19 mouse cellular contexts compared by ENCODE assay signal in genomic region chr1:72399720-72400401, GRCm38 (mm10).
DNase-seq lines count a peak whose midpoint lies in the region; ATAC-seq and TF ChIP-seq lines count a peak whose summit lies in the region.
"Had no signal": no experiment of that assay in that cellular context is flagged by ENCODE, and none has a peak within 500 bp of the region (broad histone marks: within the 10 kb centered on the region; RNA-seq: fewer than 3 reads in every experiment).

No protein-coding gene starts in this region.

- H3K27me3 ChIP-seq in forebrain, embryonic 13.5 days = no peaks in the 10 kb centered on the region
- no peaks in the 10 kb centered on the region for H3K27me3 ChIP-seq in forebrain, embryonic 14.5 days (replicated peaks; ENCODE audit: control insufficient read depth, insufficient read depth, low read length)
- no peaks in the 10 kb centered on the region for H3K27me3 ChIP-seq in lung, embryonic 14.5 days (ENCODE audit: insufficient read depth, low read length)
- no peaks in the 10 kb centered on the region for H3K27me3 ChIP-seq in intestine, postnatal 0 days (replicated peaks; ENCODE audit: control insufficient read depth, insufficient read depth, low read length)
- H3K27me3 ChIP-seq in midbrain, embryonic 16.5 days (ENCODE audit: control insufficient read depth, insufficient read depth, low read depth, low read length) = no peaks in the 10 kb centered on the region
- H3K27me3 ChIP-seq: forebrain, embryonic 15.5 days; heart, embryonic 12.5 days; heart, embryonic 15.5 days; Patski had no signal

- no peaks in the 10 kb centered on the region for H3K9me3 ChIP-seq in forebrain, embryonic 13.5 days (replicated peaks)
- H3K9me3 ChIP-seq in forebrain, embryonic 14.5 days (replicated peaks; ENCODE audit: control insufficient read depth, low read length) = no peaks in the 10 kb centered on the region
- no peaks in the 10 kb centered on the region for H3K9me3 ChIP-seq in lung, embryonic 14.5 days (ENCODE audit: low read depth, low read length)
- H3K9me3 ChIP-seq in intestine, postnatal 0 days (ENCODE audit: control insufficient read depth) = no peaks in the 10 kb centered on the region
- no peaks in the 10 kb centered on the region for H3K9me3 ChIP-seq in midbrain, embryonic 16.5 days (replicated peaks; ENCODE audit: control insufficient read depth, low read length, poor library complexity, severe bottlenecking)
- H3K9me3 ChIP-seq: forebrain, embryonic 10.5 days; forebrain, embryonic 15.5 days; heart, embryonic 12.5 days; heart, embryonic 15.5 days had no signal

- WGBS in forebrain, embryonic 13.5 days = 88% methylated on average over 8 of the region's 8 CpGs
- 91% methylated on average over 8 of the region's 8 CpGs for WGBS in forebrain, embryonic 14.5 days
- 60% methylated on average over 8 of the region's 8 CpGs for WGBS in lung, embryonic 14.5 days
- WGBS in intestine, postnatal 0 days = 63% methylated on average over 8 of the region's 8 CpGs
- WGBS in midbrain, embryonic 16.5 days = 92% methylated on average over 8 of the region's 8 CpGs

- intact Hi-C loops in heart, postnatal 10 days (cut with DNase I) = no loop called here

- TF ChIP-seq CTCF in lung, embryonic 14.5 days (IDR thresholded peaks at IDR 0.05; ENCODE audit: low read depth) = no peak
- no peak for TF ChIP-seq CTCF in intestine, postnatal 0 days (IDR thresholded peaks at IDR 0.05; ENCODE audit: low read depth)

- H3K4me1 ChIP-seq in forebrain, embryonic 13.5 days = peaks cover 9% of the 10 kb centered on the region; the same call in 1 of the 2 replicates
- no peaks in the 10 kb centered on the region; the same call in 1 of the 2 replicates for H3K4me1 ChIP-seq in forebrain, embryonic 14.5 days (ENCODE audit: control insufficient read depth, insufficient read depth, low read length)
- no peaks in the 10 kb centered on the region for H3K4me1 ChIP-seq in lung, embryonic 14.5 days (ENCODE audit: insufficient read depth)
- H3K4me1 ChIP-seq in intestine, postnatal 0 days (replicated peaks; ENCODE audit: control insufficient read depth, insufficient read depth, low read length) = no peaks in the 10 kb centered on the region
- no peaks in the 10 kb centered on the region for H3K4me1 ChIP-seq in midbrain, embryonic 16.5 days (ENCODE audit: control insufficient read depth, insufficient read depth, low read length)
- H3K4me1 ChIP-seq: heart, embryonic 12.5 days; heart, embryonic 15.5 days had no signal

- no peak for ATAC-seq in forebrain, embryonic 13.5 days
- no peak for ATAC-seq in forebrain, embryonic 14.5 days
- no peak for ATAC-seq in lung, embryonic 14.5 days (ENCODE audit: insufficient read depth)
- peak; percentile 43; the same call in 1 of the 2 replicates for ATAC-seq in intestine, postnatal 0 days
- no peak for ATAC-seq in midbrain, embryonic 16.5 days
- ATAC-seq: Patski had no signal

- H3K27ac ChIP-seq in forebrain, embryonic 13.5 days = peak overlapping the region; percentile 31; the same call in 1 of the 2 replicates
- H3K27ac ChIP-seq in forebrain, embryonic 14.5 days (ENCODE audit: low read depth, low read length) = no peak overlapping the region
- H3K27ac ChIP-seq in lung, embryonic 14.5 days (ENCODE audit: low read depth) = no peak overlapping the region
- H3K27ac ChIP-seq in intestine, postnatal 0 days (ENCODE audit: low read depth, low read length) = no peak overlapping the region
- no peak overlapping the region for H3K27ac ChIP-seq in midbrain, embryonic 16.5 days (ENCODE audit: low read length)
- H3K27ac ChIP-seq: forebrain, embryonic 10.5 days; heart, embryonic 15.5 days had no signal

- no peak for DNase-seq in forebrain, embryonic 14.5 days (ENCODE audit: low spot score)
- peak; percentile 4 for DNase-seq in lung, embryonic 14.5 days
- no peak for DNase-seq in lung, postnatal 14 days
- no peak for DNase-seq in heart, postnatal 10 days
- no peak for DNase-seq in gastrocnemius, postnatal 4 days (ENCODE audit: low spot score in 2 of 2)
- DNase-seq: adrenal gland, postnatal 10 days; adrenal gland, postnatal 36 days; gastrocnemius, postnatal 36 days; heart, postnatal 14 days; heart, postnatal 4 days; kidney, adult 11 months had no signal

- no peak overlapping the region for H3K9ac ChIP-seq in forebrain, embryonic 13.5 days
- H3K9ac ChIP-seq in forebrain, embryonic 14.5 days (ENCODE audit: low read length) = no peak overlapping the region
- H3K9ac ChIP-seq in lung, embryonic 14.5 days = no peak overlapping the region
- H3K9ac ChIP-seq in intestine, postnatal 0 days (ENCODE audit: low read depth, low read length) = no peak overlapping the region
- no peak overlapping the region for H3K9ac ChIP-seq in midbrain, embryonic 16.5 days (ENCODE audit: low read depth, low read length)
- H3K9ac ChIP-seq: forebrain, embryonic 15.5 days; heart, embryonic 12.5 days; heart, embryonic 15.5 days had no signal

- H3K36me3 ChIP-seq in forebrain, embryonic 13.5 days (ENCODE audit: poor library complexity, severe bottlenecking) = peaks cover 18% of the 10 kb centered on the region; the same call in 1 of the 2 replicates
- H3K36me3 ChIP-seq in forebrain, embryonic 14.5 days (ENCODE audit: control insufficient read depth, insufficient read depth, low read length) = peaks cover 4% of the 10 kb centered on the region
- H3K36me3 ChIP-seq in lung, embryonic 14.5 days (ENCODE audit: insufficient read depth) = 0 out of 2 replicates have a peak, but pooled peaks cover 5% of the 10 kb centered on the region
- 0 out of 2 replicates have a peak, but pooled peaks cover 4% of the 10 kb centered on the region for H3K36me3 ChIP-seq in intestine, postnatal 0 days (ENCODE audit: control insufficient read depth, insufficient read depth)
- no peaks in the 10 kb centered on the region for H3K36me3 ChIP-seq in midbrain, embryonic 16.5 days (ENCODE audit: control insufficient read depth, insufficient read depth, low read length)
- H3K36me3 ChIP-seq: forebrain, embryonic 15.5 days had no signal

- no peak overlapping the region for H3K4me3 ChIP-seq in forebrain, embryonic 13.5 days
- H3K4me3 ChIP-seq in forebrain, embryonic 14.5 days (ENCODE audit: low read depth, low read length) = no peak overlapping the region
- no peak overlapping the region for H3K4me3 ChIP-seq in lung, embryonic 14.5 days (ENCODE audit: low read depth, low read length)
- no peak overlapping the region for H3K4me3 ChIP-seq in intestine, postnatal 0 days (ENCODE audit: low read depth, low read length)
- H3K4me3 ChIP-seq in midbrain, embryonic 16.5 days (ENCODE audit: low read depth, low read length) = no peak overlapping the region
- H3K4me3 ChIP-seq: forebrain, embryonic 10.5 days; forebrain, embryonic 15.5 days; heart, embryonic 12.5 days; heart, embryonic 15.5 days had no signal

- no peak overlapping the region for H3K4me2 ChIP-seq in forebrain, embryonic 13.5 days
- H3K4me2 ChIP-seq in forebrain, embryonic 14.5 days (ENCODE audit: low read length) = no peak overlapping the region
- no peak overlapping the region for H3K4me2 ChIP-seq in lung, embryonic 14.5 days
- no peak overlapping the region for H3K4me2 ChIP-seq in intestine, postnatal 0 days (replicated peaks; ENCODE audit: low read depth)
- no peak overlapping the region for H3K4me2 ChIP-seq in midbrain, embryonic 16.5 days (ENCODE audit: low read length)
- H3K4me2 ChIP-seq: forebrain, embryonic 15.5 days; heart, embryonic 12.5 days; heart, embryonic 15.5 days had no signal
